Mouse (Mus musculus): ENCODE measurements around the gene Lsm7.

DNA sequence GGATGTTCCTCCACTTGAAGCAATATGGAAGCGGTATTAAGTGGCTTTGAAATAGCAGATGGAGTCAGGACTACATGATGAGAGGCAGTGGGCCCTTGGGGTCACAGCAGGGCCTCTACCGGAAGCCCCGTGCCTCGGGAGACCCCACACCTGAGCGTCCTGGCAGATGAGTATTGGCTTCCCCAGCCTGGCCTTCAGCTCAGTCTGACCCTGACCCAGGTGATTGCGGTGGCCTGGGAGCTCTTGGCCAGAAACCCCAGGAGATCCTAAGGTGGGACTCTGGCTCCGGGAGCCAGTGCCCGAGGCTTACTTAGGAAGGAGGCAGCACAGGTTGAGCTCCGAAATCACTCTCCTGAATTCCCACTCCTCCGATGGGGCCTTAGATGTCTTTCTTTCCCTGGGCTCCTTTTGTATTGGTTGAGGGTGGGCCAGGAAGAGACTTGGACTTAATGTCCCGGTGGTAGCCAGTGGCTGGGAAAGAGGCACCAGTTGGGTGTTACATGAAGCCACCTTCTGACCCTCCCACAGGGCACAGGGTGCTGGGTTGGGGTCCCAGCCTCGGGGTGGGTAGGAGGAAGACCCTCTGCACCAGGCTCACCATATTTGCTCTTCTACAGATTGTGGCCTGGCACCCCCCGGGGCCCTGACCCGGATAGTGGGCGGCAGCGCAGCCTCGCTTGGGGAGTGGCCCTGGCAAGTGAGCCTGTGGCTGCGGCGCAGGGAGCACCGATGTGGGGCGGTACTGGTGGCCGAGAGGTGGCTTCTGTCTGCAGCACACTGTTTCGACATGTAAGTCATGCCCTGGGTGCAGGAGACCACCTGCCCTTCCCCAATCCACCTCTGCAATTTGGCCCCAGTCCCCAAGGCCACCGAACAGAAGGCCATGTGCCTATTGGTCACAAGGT, 41.8 kb upstream of the Lsm7 start:
- no peak for TF ChIP-seq GATA1 (IDR thresholded peaks at IDR 0.05; ENCODE audit: low read length)
- no peak for TF ChIP-seq TAL1 (IDR thresholded peaks at IDR 0.05; ENCODE audit: low read length)

Data from erythroblast, embryonic 14.5 days (primary cell).